Mouse (Mus musculus): Measurements from ENCODE around the gene Zfr. TPM values are rescaled to one million over a fixed set of nuclear protein-coding genes. Genes with fewer than 3 reads are reported as not detected.

The Zfr gene
- polyA plus RNA-seq, 1 experiment from 2014 or later: 108 TPM

- Histone ChIP-seq H3K4me3 (peak overlapping the region; percentile 90), H3K4me1 (replicated peaks) (peaks cover 39% of the 10 kb centered on the region), H3K36me3 (no peaks in the 10 kb centered on the region; the same call in 1 of the 2 replicates), H3K9me3 (replicated peaks) (no peaks in the 10 kb centered on the region), H3K27ac (ENCODE audit: poor library complexity, severe bottlenecking) (peak overlapping the region; percentile 89), H3K27me3 (replicated peaks) (no peaks in the 10 kb centered on the region), H3K9ac (peak overlapping the region; percentile 91), H3K4me2 (peak overlapping the region; percentile 77)
- WGBS: under 1% methylated on average over 72 of the region's 73 CpGs
- peak; percentile 84 for ATAC-seq (ENCODE audit: insufficient number of reproducible peaks, low FRiP score)
Observed at GRCm38 (mm10) chr15:12205160-12205901, 87.7 kb downstream of the Zfr start.

DNA sequence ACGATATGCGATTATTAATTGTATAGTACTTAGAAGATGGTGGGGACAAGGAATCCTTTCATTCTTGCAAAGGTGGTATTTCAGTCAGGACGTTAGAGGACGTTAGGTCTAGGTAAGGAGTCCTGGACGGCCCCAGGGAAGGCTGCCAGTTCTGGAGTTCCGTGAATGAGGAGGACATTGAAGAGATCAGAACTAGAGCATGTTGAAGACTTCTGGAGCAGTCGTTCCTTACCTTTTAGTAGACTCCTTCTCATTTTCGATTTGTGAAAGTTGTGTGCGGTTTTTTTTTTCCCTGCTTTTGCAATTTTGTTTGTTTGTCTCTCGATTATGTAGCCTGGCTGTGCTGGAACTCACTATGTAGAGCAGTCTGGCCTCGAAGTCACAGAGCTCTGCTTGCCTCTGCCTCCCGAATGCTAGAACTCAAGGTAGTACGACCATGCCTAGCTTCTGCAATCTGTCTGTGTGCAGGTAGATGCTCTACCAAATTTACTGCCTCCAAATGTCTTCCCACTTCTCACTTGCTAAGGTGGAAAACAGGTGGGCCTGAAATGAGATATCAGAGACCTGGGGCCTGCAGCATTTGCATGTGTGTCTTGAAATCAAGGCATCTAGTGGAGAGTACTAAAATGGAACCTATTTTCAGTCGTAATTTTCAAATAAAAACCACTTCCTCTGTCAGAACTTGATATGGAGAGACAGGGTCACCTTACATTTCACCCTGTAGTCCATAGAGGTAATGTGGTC is 88.4 kb downstream of the Zfr start:
- Histone ChIP-seq H3K27ac (ENCODE audit: poor library complexity, severe bottlenecking) (0 out of 2 replicates have a peak overlapping the region, but pooled peaks have one; percentile 89), H3K9ac (peak overlapping the region; percentile 91), H3K4me2 (peak overlapping the region; percentile 77), H3K9me3 (replicated peaks) (no peaks in the 10 kb centered on the region), H3K4me1 (replicated peaks) (peaks cover 38% of the 10 kb centered on the region), H3K36me3 (no peaks in the 10 kb centered on the region; the same call in 1 of the 2 replicates), H3K4me3 (peak overlapping the region; percentile 90), H3K27me3 (replicated peaks) (no peaks in the 10 kb centered on the region)
- 37% methylated on average over 14 of the region's 14 CpGs for WGBS
- ATAC-seq (ENCODE audit: insufficient number of reproducible peaks, low FRiP score): no peak

- Histone ChIP-seq H3K4me3 (peak overlapping the region; percentile 90; the same call in 1 of the 2 replicates), H3K27me3 (replicated peaks) (no peaks in the 10 kb centered on the region), H3K4me2 (peak overlapping the region; percentile 77), H3K27ac (ENCODE audit: poor library complexity, severe bottlenecking) (no peak overlapping the region), H3K36me3 (no peaks in the 10 kb centered on the region; the same call in 1 of the 2 replicates), H3K4me1 (replicated peaks) (peaks cover 40% of the 10 kb centered on the region), H3K9me3 (replicated peaks) (no peaks in the 10 kb centered on the region), H3K9ac (no peak overlapping the region)
- WGBS: 73% methylated on average over 7 of the region's 7 CpGs
- no peak for ATAC-seq (ENCODE audit: insufficient number of reproducible peaks, low FRiP score)
Observed at GRCm38 (mm10) chr15:12206646-12207222, 89.1 kb downstream of the Zfr start.

- Histone ChIP-seq H3K4me1 (replicated peaks) (peaks cover 44% of the 10 kb centered on the region), H3K27me3 (replicated peaks) (no peaks in the 10 kb centered on the region), H3K4me3 (no peak overlapping the region), H3K9ac (no peak overlapping the region), H3K36me3 (no peaks in the 10 kb centered on the region; the same call in 1 of the 2 replicates), H3K4me2 (no peak overlapping the region), H3K27ac (ENCODE audit: poor library complexity, severe bottlenecking) (no peak overlapping the region), H3K9me3 (replicated peaks) (no peaks in the 10 kb centered on the region)
- 61% methylated on average over 6 of the region's 6 CpGs for WGBS
- no peak for ATAC-seq (ENCODE audit: insufficient number of reproducible peaks, low FRiP score)
Observed at GRCm38 (mm10) chr15:12207556-12208090, 90.0 kb downstream of the Zfr start.

- Histone ChIP-seq H3K36me3 (no peaks in the 10 kb centered on the region; the same call in 1 of the 2 replicates), H3K9me3 (replicated peaks) (no peaks in the 10 kb centered on the region), H3K27ac (ENCODE audit: poor library complexity, severe bottlenecking) (no peak overlapping the region), H3K9ac (no peak overlapping the region), H3K4me3 (no peak overlapping the region), H3K27me3 (replicated peaks) (no peaks in the 10 kb centered on the region), H3K4me1 (replicated peaks) (peaks cover 62% of the 10 kb centered on the region), H3K4me2 (no peak overlapping the region)
- WGBS: 74% methylated on average over 8 of the region's 8 CpGs
- no peak for ATAC-seq (ENCODE audit: insufficient number of reproducible peaks, low FRiP score)
Observed at GRCm38 (mm10) chr15:12211577-12211976, 93.9 kb downstream of the Zfr start.

GRCm38 (mm10) chr15:12212266-12212665 is 94.6 kb downstream of the Zfr start:
- H3K36me3 ChIP-seq: no peaks in the 10 kb centered on the region; the same call in 1 of the 2 replicates
- H3K4me3 ChIP-seq: no peak overlapping the region
- no peak overlapping the region for H3K9ac ChIP-seq
- peaks cover 60% of the 10 kb centered on the region for H3K4me1 ChIP-seq (replicated peaks)
- H3K4me2 ChIP-seq: no peak overlapping the region
- no peaks in the 10 kb centered on the region for H3K9me3 ChIP-seq (replicated peaks)
- no peaks in the 10 kb centered on the region for H3K27me3 ChIP-seq (replicated peaks)
- no peak for ATAC-seq (ENCODE audit: insufficient number of reproducible peaks, low FRiP score)
- no peak overlapping the region for H3K27ac ChIP-seq (ENCODE audit: poor library complexity, severe bottlenecking)
- 94% methylated on average over 1 of the region's 1 CpGs for WGBS

DNA sequence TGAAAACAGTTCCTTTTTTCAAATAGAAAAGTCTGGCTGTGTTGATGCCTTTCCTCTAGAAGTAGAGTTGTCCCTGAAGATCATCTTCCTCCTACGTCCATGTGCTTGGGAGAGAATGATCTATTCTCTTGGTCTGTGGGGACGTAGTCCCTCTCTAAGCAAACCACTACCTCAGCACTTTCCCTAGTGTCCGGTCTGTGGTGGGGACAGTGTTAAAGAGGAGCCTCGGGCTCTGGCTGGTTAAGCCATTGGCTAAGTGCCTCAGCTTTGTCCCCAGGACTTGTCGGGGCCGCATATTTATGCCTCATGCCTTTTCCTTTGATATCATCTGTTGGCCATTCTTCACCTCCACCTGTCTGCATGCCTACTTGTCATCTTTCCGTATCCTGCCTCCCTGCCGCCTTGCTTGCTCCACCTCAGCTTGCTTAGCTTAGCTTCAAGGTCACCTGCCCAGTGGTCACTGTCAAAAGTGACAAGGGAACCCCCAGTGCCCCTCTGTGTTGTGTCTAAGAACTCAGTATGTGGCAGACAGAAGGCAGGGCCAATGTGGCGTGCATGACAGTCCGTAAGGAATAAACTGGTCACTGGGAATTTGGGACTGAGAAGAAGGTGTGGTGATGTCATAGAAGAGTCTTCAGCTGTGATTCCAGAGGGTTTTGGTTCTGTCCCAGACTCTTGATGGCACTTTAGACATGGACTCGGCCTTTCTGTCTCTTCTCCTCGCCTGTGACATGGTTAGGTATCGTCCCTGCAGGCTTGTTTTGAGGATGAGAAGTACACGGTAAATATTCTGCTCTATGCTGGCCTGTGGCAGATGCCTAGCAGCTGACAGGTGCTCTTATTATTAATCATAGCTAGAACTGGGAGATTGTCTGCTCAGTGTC is 97.1 kb downstream of the Zfr start:
- peaks cover 67% of the 10 kb centered on the region for H3K4me1 ChIP-seq (replicated peaks)
- H3K36me3 ChIP-seq: no peaks in the 10 kb centered on the region
- H3K9ac ChIP-seq: no peak overlapping the region
- H3K4me2 ChIP-seq: no peak overlapping the region
- WGBS: 79% methylated on average over 14 of the region's 14 CpGs
- no peak for ATAC-seq (ENCODE audit: insufficient number of reproducible peaks, low FRiP score)
- H3K9me3 ChIP-seq (replicated peaks): no peaks in the 10 kb centered on the region
- H3K27me3 ChIP-seq (replicated peaks): no peaks in the 10 kb centered on the region
- no peak overlapping the region for H3K4me3 ChIP-seq
- H3K27ac ChIP-seq (ENCODE audit: poor library complexity, severe bottlenecking): no peak overlapping the region

DNA sequence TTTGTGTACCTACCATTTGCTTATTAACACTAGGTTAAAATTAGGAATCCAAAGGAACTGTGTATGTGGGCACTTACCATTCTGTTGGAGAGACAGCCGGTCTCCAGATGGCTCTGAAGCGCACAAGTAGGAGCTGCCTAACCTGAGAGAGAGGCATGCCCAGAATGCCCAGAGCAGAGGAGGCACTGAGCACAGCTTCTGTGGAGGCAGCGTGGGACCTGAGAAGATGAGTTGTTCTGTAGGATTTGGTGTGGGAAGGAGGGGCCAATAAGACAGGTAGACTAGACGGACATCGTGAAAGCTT is 97.7 kb downstream of the Zfr start:
- Histone ChIP-seq H3K4me3 (no peak overlapping the region), H3K27ac (ENCODE audit: poor library complexity, severe bottlenecking) (no peak overlapping the region), H3K9ac (no peak overlapping the region), H3K4me1 (replicated peaks) (peaks cover 73% of the 10 kb centered on the region), H3K36me3 (no peaks in the 10 kb centered on the region), H3K27me3 (replicated peaks) (no peaks in the 10 kb centered on the region), H3K9me3 (replicated peaks) (no peaks in the 10 kb centered on the region), H3K4me2 (no peak overlapping the region)
- no peak for ATAC-seq (ENCODE audit: insufficient number of reproducible peaks, low FRiP score)
- WGBS: 91% methylated on average over 5 of the region's 5 CpGs

DNA sequence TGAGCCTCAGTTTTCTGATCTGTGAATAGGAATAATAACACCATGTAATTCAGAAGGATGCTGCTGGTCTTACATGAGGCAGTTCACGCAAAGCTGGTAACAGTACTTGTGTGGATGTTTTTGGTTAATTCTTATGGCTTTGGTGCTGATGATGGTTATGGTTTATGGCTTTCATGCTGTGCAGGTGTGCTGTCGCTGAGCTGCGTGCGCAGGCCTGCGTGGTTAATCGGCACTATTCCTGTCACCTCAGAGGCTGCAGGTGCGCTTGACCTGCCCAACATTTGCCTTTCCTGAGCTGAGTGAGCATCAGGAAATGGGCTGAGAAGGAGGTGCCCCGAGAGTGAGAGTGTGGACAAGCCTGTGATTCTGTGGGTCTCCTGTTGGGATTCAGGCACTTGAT is 98.5 kb downstream of the Zfr start:
- Histone ChIP-seq H3K9ac (no peak overlapping the region), H3K4me3 (no peak overlapping the region), H3K36me3 (no peaks in the 10 kb centered on the region), H3K27me3 (replicated peaks) (no peaks in the 10 kb centered on the region), H3K27ac (ENCODE audit: poor library complexity, severe bottlenecking) (no peak overlapping the region), H3K4me2 (no peak overlapping the region), H3K4me1 (replicated peaks) (peaks cover 80% of the 10 kb centered on the region), H3K9me3 (replicated peaks) (no peaks in the 10 kb centered on the region)
- WGBS: 94% methylated on average over 8 of the region's 8 CpGs
- no peak for ATAC-seq (ENCODE audit: insufficient number of reproducible peaks, low FRiP score)

- H3K4me1 ChIP-seq (replicated peaks): peaks cover 78% of the 10 kb centered on the region
- H3K4me2 ChIP-seq: no peak overlapping the region
- ATAC-seq (ENCODE audit: insufficient number of reproducible peaks, low FRiP score): no peak
- H3K9ac ChIP-seq: no peak overlapping the region
- no peaks in the 10 kb centered on the region for H3K36me3 ChIP-seq
- no peak overlapping the region for H3K27ac ChIP-seq (ENCODE audit: poor library complexity, severe bottlenecking)
- H3K9me3 ChIP-seq (replicated peaks): no peaks in the 10 kb centered on the region
- no peaks in the 10 kb centered on the region for H3K27me3 ChIP-seq (replicated peaks)
- WGBS: 64% methylated on average over 13 of the region's 13 CpGs
- no peak overlapping the region for H3K4me3 ChIP-seq
Observed at GRCm38 (mm10) chr15:12216798-12217197, 99.2 kb downstream of the Zfr start.
